Mouse (Mus musculus): ENCODE data around the gene Zmynd19. TPM values are rescaled to one million over a fixed set of nuclear protein-coding genes. Genes with fewer than 3 reads are reported as not detected.
A peak's percentile ranks its signal among the peaks of the same experiment; 100 is the strongest.

Gene Zmynd19
- total and polyA plus RNA-seq, 3 experiments: 83.5 to 114 TPM; not detected in 1

- no peak for TF ChIP-seq ZC3H11A (IDR thresholded peaks at IDR 0.05; ENCODE audit: low read depth, low read length)
- no peak for TF ChIP-seq GATA1 (IDR thresholded peaks at IDR 0.05; ENCODE audit: low read depth, low read length)
- no peak for TF ChIP-seq MXI1 (IDR thresholded peaks at IDR 0.05; ENCODE audit: low read depth, low read length)
- no peak for TF ChIP-seq SMC3 (IDR thresholded peaks at IDR 0.05; ENCODE audit: low read depth, low read length)
- peak; percentile 85 for TF ChIP-seq SIN3A (IDR thresholded peaks at IDR 0.05; ENCODE audit: low read length)
- peak overlapping the region; percentile 91 for H3K27ac ChIP-seq (ENCODE audit: control insufficient read depth, low read depth, low read length)
Measured at GRCm38 (mm10) chr2:24919839-24920175, 29.8 kb upstream of the Zmynd19 start.

GRCm38 (mm10) chr2:24923561-24923960 lies 26.0 kb upstream of the Zmynd19 start:
- H3K4me1 ChIP-seq (ENCODE audit: control insufficient read depth in 1 of 2, insufficient read depth in 2 of 2, low read length in 2 of 2): peaks cover 6 to 16% of the 10 kb centered on the region in 2 experiments
- no peaks in the 10 kb centered on the region for H3K27me3 ChIP-seq (ENCODE audit: control insufficient read depth in 1 of 2, insufficient read depth in 2 of 2, low read length in 2 of 2)
- peak; percentile 58 for DNase-seq (ENCODE audit: low read depth, low spot score)
- peaks cover 11% of the 10 kb centered on the region for H3K79me2 ChIP-seq (ENCODE audit: control insufficient read depth, insufficient read depth, low read length, poor library complexity)
- H3K9ac ChIP-seq (ENCODE audit: control insufficient read depth, low read depth, low read length, poor library complexity, severe bottlenecking): no peak overlapping the region
- no peak overlapping the region for H3K4me3 ChIP-seq (ENCODE audit: control insufficient read depth in 1 of 2, insufficient read depth in 1 of 2, low read depth in 2 of 2, low read length in 2 of 2)
- H3K27ac ChIP-seq (ENCODE audit: control insufficient read depth, low read depth, low read length): no peak overlapping the region
- peaks cover 0 to 19% of the 10 kb centered on the region in 2 experiments; a peak in 2 of 4 replicates for H3K36me3 ChIP-seq (ENCODE audit: control insufficient read depth in 1 of 2, insufficient read depth in 2 of 2, low read length in 2 of 2)
- no peaks in the 10 kb centered on the region for H3K9me3 ChIP-seq (replicated peaks; ENCODE audit: insufficient read depth, low read length)
- TF ChIP-seq E2F4 (IDR thresholded peaks at IDR 0.05; ENCODE audit: borderline replicate concordance, low read depth, low read length): no peak
- peak; percentile 38 to 72 (median 56) for TF ChIP-seq CTCF (IDR thresholded peaks at IDR 0.05 in 2 of 3, conservative IDR thresholded peaks at IDR 0.05 in 1 of 3; ENCODE audit: control insufficient read depth in 1 of 3, insufficient read depth in 1 of 3, low read depth in 2 of 3, low read length in 3 of 3, poor library complexity in 1 of 3, severe bottlenecking in 1 of 3)
- TF ChIP-seq NELFE (IDR thresholded peaks at IDR 0.05; ENCODE audit: low read depth, low read length): no peak
- TF ChIP-seq RAD21 (IDR thresholded peaks at IDR 0.05; ENCODE audit: low read depth, low read length): peak; percentile 69
- no peak for TF ChIP-seq MAX (IDR thresholded peaks at IDR 0.05; ENCODE audit: low read length)
- no peak for TF ChIP-seq POLR2A (IDR thresholded peaks at IDR 0.05; ENCODE audit: control insufficient read depth in 1 of 2, insufficient read depth in 1 of 2, low read depth in 1 of 2, low read length in 2 of 2, poor library complexity in 1 of 2)
- peak; percentile 64 for TF ChIP-seq SMC3 (IDR thresholded peaks at IDR 0.05; ENCODE audit: low read depth, low read length)
- TF ChIP-seq ZC3H11A (IDR thresholded peaks at IDR 0.05; ENCODE audit: low read depth, low read length): peak; percentile 34; the same call in 1 of the 2 replicates
- TF ChIP-seq GATA1 (IDR thresholded peaks at IDR 0.05; ENCODE audit: low read depth, low read length): no peak
- TF ChIP-seq HCFC1 (IDR thresholded peaks at IDR 0.05; ENCODE audit: low read depth, low read length): no peak
- no peak for TF ChIP-seq TCF12 (IDR thresholded peaks at IDR 0.05; ENCODE audit: low read depth, low read length)

More at GRCm38 (mm10) chr2:24919839-24920175, 29.8 kb upstream of the Zmynd19 start:
- H3K36me3 ChIP-seq (ENCODE audit: control insufficient read depth in 1 of 2, insufficient read depth in 2 of 2, low read length in 2 of 2): peaks cover 0 to 16% of the 10 kb centered on the region in 2 experiments; a peak in 3 of 4 replicates
- H3K4me1 ChIP-seq (ENCODE audit: control insufficient read depth in 1 of 2, insufficient read depth in 2 of 2, low read length in 2 of 2): peaks cover 0 to 6% of the 10 kb centered on the region in 2 experiments; a peak in 2 of 4 replicates
- no peaks in the 10 kb centered on the region for H3K9me3 ChIP-seq (replicated peaks; ENCODE audit: insufficient read depth, low read length)
- peak overlapping the region; percentile 94 for H3K9ac ChIP-seq (ENCODE audit: control insufficient read depth, low read depth, low read length, poor library complexity, severe bottlenecking)
- H3K27me3 ChIP-seq (ENCODE audit: control insufficient read depth in 1 of 2, insufficient read depth in 2 of 2, low read length in 2 of 2): no peaks in the 10 kb centered on the region
- H3K79me2 ChIP-seq (ENCODE audit: control insufficient read depth, insufficient read depth, low read length, poor library complexity): peaks cover 39% of the 10 kb centered on the region
- DNase-seq (ENCODE audit: low read depth, low spot score): no peak
- H3K4me3 ChIP-seq (ENCODE audit: control insufficient read depth in 1 of 2, insufficient read depth in 1 of 2, low read depth in 2 of 2, low read length in 2 of 2): peak overlapping the region; percentile 69 to 98

- Histone ChIP-seq H3K4me3 (ENCODE audit: control insufficient read depth in 1 of 2, insufficient read depth in 1 of 2, low read depth in 2 of 2, low read length in 2 of 2) (no peak overlapping the region), H3K4me1 (ENCODE audit: control insufficient read depth in 1 of 2, insufficient read depth in 2 of 2, low read length in 2 of 2) (peaks cover 6 to 16% of the 10 kb centered on the region in 2 experiments), H3K27me3 (ENCODE audit: control insufficient read depth in 1 of 2, insufficient read depth in 2 of 2, low read length in 2 of 2) (no peaks in the 10 kb centered on the region), H3K27ac (ENCODE audit: control insufficient read depth, low read depth, low read length) (no peak overlapping the region), H3K9me3 (replicated peaks; ENCODE audit: insufficient read depth, low read length) (no peaks in the 10 kb centered on the region), H3K9ac (ENCODE audit: control insufficient read depth, low read depth, low read length, poor library complexity, severe bottlenecking) (no peak overlapping the region), H3K79me2 (ENCODE audit: control insufficient read depth, insufficient read depth, low read length, poor library complexity) (no peaks in the 10 kb centered on the region), H3K36me3 (ENCODE audit: control insufficient read depth in 1 of 2, insufficient read depth in 2 of 2, low read length in 2 of 2) (peaks cover 0 to 17% of the 10 kb centered on the region in 2 experiments; a peak in 2 of 4 replicates)
- DNase-seq (ENCODE audit: low read depth, low spot score): no peak
- TF ChIP-seq USF2 (IDR thresholded peaks at IDR 0.05; ENCODE audit: borderline replicate concordance in 1 of 2, insufficient read depth in 1 of 2, low read depth in 1 of 2, low read length in 2 of 2): no peak
- no peak for TF ChIP-seq JUND (IDR thresholded peaks at IDR 0.05; ENCODE audit: low read depth, low read length)
- no peak for TF ChIP-seq CTCF (IDR thresholded peaks at IDR 0.05 in 2 of 3, conservative IDR thresholded peaks at IDR 0.05 in 1 of 3; ENCODE audit: control insufficient read depth in 1 of 3, insufficient read depth in 1 of 3, low read depth in 2 of 3, low read length in 3 of 3, poor library complexity in 1 of 3, severe bottlenecking in 1 of 3)
- TF ChIP-seq MAFK (IDR thresholded peaks at IDR 0.05; ENCODE audit: borderline replicate concordance, low read depth, low read length): no peak
- TF ChIP-seq MAZ (IDR thresholded peaks at IDR 0.05; ENCODE audit: low read depth, low read length): no peak
- no peak for TF ChIP-seq MYC (IDR thresholded peaks at IDR 0.05; ENCODE audit: low read depth, low read length)
- no peak for TF ChIP-seq ELF1 (IDR thresholded peaks at IDR 0.05; ENCODE audit: low read depth, low read length)
- TF ChIP-seq MXI1 (IDR thresholded peaks at IDR 0.05; ENCODE audit: low read depth, low read length): no peak
- TF ChIP-seq USF1 (IDR thresholded peaks at IDR 0.05; ENCODE audit: low read depth, low read length): no peak
- TF ChIP-seq ZC3H11A (IDR thresholded peaks at IDR 0.05; ENCODE audit: low read depth, low read length): no peak
- TF ChIP-seq NELFE (IDR thresholded peaks at IDR 0.05; ENCODE audit: low read depth, low read length): no peak
- no peak for TF ChIP-seq ZMIZ1 (IDR thresholded peaks at IDR 0.05; ENCODE audit: low read depth, low read length)
- no peak for TF ChIP-seq POLR2AphosphoS2 (IDR thresholded peaks at IDR 0.05; ENCODE audit: low read length)
- no peak for TF ChIP-seq CHD1 (IDR thresholded peaks at IDR 0.05; ENCODE audit: low read depth, low read length)
- TF ChIP-seq ZKSCAN1 (IDR thresholded peaks at IDR 0.05; ENCODE audit: low read depth, low read length): no peak
- TF ChIP-seq BHLHE40 (IDR thresholded peaks at IDR 0.05; ENCODE audit: borderline replicate concordance, low read depth, low read length): no peak
Measured at GRCm38 (mm10) chr2:24925284-24925683, 24.3 kb upstream of the Zmynd19 start.
